Mouse (Mus musculus): Measurements from ENCODE around the gene Hpn. TPM values are rescaled to one million over a fixed set of nuclear protein-coding genes. Genes with fewer than 3 reads are reported as not detected.

Gene Hpn
- total RNA-seq, 1 experiment from 2014 or later, result 1.4 TPM

GRCm38 (mm10) chr7:31053882-31054447 is 61.1 kb downstream of the Hpn start:
- no peak for DNase-seq

- DNase-seq, result no peak
Measured at GRCm38 (mm10) chr7:31052636-31053434, 62.3 kb downstream of the Hpn start.

DNA sequence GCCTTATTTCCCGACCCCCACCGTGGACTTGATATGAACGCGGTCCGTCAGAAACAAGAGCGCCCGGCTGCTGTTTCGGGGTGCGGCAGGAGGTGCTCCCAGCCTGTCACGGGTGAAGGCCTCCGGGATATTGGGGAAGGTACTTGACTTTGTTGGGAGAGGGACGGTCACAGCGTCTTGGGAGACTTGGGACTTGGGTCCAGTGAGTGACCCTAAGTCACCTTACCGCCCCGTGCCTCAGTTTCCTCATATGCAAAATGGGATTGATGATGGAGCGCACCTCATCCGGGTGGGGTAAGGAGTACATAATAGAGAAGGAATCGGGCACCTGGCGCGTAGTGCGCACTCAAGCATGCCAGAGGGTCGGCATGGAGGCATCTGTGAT is 62.8 kb downstream of the Hpn start:
- DNase-seq, result no peak

DNA sequence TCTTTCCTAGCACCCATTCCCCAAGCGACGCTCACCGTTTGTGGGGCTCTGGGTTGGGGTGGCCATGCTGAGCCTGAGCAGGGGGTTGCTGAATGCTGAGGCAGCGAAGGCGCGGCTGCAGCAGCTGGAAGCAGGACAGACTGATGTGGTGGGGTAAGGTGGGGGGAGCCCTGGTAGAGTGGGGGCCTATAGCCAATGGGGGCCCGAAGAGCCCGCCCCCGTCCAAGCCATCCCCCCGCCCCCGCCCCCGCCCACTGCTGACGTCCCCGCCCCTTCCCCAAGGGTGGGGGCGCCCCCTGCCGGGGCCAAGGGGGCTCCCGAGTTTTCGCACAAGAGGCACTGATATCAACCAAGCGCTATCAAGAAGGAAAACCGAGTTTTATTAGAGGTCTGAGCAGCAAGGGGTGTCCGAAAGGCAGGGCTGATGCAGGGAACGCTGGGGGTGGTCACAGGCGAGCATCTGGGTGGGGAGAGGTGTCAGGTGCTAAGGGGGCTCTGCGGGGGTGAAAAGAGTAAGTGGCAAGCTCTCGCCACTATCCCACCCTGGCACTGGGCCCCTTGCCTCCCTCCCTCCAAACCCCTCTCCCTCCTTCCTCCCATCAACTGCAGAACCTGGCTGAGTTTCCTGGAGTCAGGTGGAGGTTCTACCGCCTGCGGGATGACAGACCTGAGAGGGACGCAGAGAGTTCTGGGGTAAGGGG is 63.6 kb downstream of the Hpn start, which contains the start of gene Fxyd7:
TSS of gene Fxyd7 (minus strand) at position 147 of the 701 bp plus-strand sequence.
- no peak for DNase-seq

DNA sequence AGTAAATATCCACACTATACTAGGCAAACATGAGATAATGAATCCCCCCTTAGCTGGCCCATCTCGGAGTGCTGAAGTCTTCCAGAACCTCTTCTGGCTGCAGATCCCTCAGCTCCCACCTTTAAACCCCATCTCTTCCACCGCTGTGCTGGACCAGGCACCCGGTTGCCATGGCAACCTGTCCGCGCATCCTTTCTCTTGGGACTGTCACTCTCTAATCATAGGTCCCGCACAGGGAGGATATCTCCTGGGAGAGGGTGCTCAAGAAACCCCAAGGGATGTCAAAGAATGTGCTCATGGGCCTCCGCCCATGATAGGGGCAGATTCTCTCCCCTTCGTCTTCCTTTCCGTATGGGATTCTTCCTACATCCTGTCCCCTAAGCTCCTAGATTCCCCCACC is 64.2 kb downstream of the Hpn start:
- no peak for DNase-seq

GRCm38 (mm10) chr7:31050487-31050886 is 64.6 kb downstream of the Hpn start:
- no peak for DNase-seq

DNA sequence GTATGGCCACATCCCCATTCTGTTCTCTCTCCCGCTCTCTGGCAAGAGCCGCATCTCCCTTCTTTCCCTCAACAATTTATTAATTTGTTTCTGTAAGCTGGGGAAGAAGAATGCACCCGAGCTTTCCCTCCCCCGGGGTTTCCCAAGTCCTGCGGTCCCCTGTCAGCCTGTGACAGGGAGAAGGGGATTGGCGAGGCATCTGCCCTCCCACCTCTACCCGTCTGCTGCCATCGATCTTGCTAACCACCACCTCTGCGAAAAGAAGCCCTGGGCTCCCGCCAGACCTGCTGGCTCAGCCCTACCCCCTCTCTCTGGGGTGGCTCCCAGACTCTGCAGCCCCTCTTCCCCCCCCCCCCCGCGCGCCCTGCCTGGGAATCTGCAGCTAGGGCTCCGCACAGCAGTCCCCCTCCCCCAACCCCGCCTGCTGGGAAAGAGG is 65.2 kb downstream of the Hpn start:
- DNase-seq, result no peak

DNA sequence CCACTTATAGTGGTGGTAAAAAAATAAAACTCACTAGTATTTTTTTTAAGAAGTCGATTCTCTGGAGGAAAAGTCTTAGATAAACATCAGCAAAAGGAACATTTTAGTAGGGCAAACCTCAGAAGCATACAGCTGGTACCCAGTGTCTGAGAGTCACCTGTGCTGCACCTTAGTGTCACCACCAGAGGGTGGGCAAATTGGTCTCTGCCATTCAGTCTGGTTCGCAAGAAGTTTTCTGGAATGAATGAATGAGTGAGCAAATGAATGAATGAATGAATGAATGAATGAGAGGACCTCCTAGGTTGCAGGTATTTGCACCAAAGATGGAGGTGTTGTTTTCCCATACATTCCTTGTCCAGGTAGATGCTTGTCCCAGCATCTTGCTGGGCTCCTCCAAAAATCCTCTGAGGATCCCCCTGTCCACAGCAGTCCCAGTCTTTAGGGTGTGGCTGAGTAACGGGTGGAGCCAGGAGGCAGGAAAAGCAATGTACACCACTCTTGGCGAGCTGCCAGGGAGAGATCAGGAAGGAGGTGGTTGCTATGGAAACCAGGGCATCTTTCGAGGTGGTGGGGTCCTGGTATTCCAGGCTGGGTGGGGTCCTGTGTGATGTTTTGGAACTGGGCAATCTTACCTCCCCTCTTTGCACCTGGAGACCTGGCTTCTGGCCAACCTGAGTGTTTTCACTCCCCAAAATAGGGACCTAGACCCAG is 65.8 kb downstream of the Hpn start:
- DNase-seq, result no peak

Other genes with a start within 250 kb of the Hpn start
- 0.30 TPM in 1 of 2 replicates, not detected in the other for gene Cd22, start 234.9 kb downstream of the Hpn start, total RNA-seq (2021)
- 0.21 TPM in 1 of 2 replicates, not detected in the other for gene Mag, start 200.4 kb downstream of the Hpn start, total RNA-seq (2021)
- gene Hamp2, start 190.6 kb downstream of the Hpn start, total RNA-seq (2021), result 2.4 and 9.8 TPM in 2 replicates
- 11.2 and 12.4 TPM in 2 replicates for gene Hamp, start 171.3 kb downstream of the Hpn start, total RNA-seq (2021)
- 150 and 153 TPM in 2 replicates for gene Usf2, start 158.5 kb downstream of the Hpn start, total RNA-seq (2021)
- 4.7 and 5.1 TPM in 2 replicates for gene Lsr, start 141.8 kb downstream of the Hpn start, total RNA-seq (2021)
- gene Fam187b, start 141.5 kb downstream of the Hpn start, total RNA-seq (2021), result 1.00 TPM in 1 of 2 replicates, not detected in the other
- 35.9 and 36.5 TPM in 2 replicates for gene Fxyd5, start 72.8 kb downstream of the Hpn start, total RNA-seq (2021)
- 0.55 TPM in 1 of 2 replicates, not detected in the other for gene Fxyd7, start 63.8 kb downstream of the Hpn start, total RNA-seq (2021)
- gene Fxyd1, start 58.1 kb downstream of the Hpn start, total RNA-seq (2021), result 151 and 212 TPM in 2 replicates
- 3.7 and 3.8 TPM in 2 replicates for gene Lgi4, start 55.9 kb downstream of the Hpn start, total RNA-seq (2021)
- 0.73 and 1.9 TPM in 2 replicates for gene Fxyd3, start 38.6 kb downstream of the Hpn start, total RNA-seq (2021)
- 10.1 and 11.3 TPM in 2 replicates for gene Scn1b, start 11.7 kb upstream of the Hpn start, total RNA-seq (2021)
- 42.9 and 50.5 TPM in 2 replicates for gene Gramd1a, start 40.6 kb upstream of the Hpn start, total RNA-seq (2021)
- not detected in 2 replicates for gene Scgb2b2, start 175.2 kb upstream of the Hpn start, total RNA-seq (2021)
- not detected in 2 replicates for gene Scgb1b2, start 176.5 kb upstream of the Hpn start, total RNA-seq (2021)
- gene Scgb2b3, start 246.8 kb upstream of the Hpn start, total RNA-seq (2021), result not detected in 2 replicates

Data from adrenal gland, postnatal 25 days (tissue).